Mouse (Mus musculus): ENCODE results near the gene Fam240a. TPM values are rescaled to one million over a fixed set of nuclear protein-coding genes. Genes with fewer than 3 reads are reported as not detected.

Gene Fam240a
- polyA plus RNA-seq, 1 experiment from 2014 or later, result not detected

Small RNAs within 50 kb of the gene (microRNA-seq; reads per million reads assigned to microRNA genes)
- not detected for gene Gm24269

Other genes starting within 250 kb of the Fam240a start
- 0.50 and 0.66 TPM in 2 replicates for gene Myl3, start 175.0 kb downstream of the Fam240a start, polyA plus RNA-seq (2014; fragmentation: Nextera tagmentation; extraction: Ambion mirVana)
- 5.2 and 11.3 TPM in 2 replicates for gene Pth1r, start 169.7 kb downstream of the Fam240a start, polyA plus RNA-seq (2014; fragmentation: Nextera tagmentation; extraction: Ambion mirVana)
- gene Prss42, start 118.7 kb downstream of the Fam240a start, polyA plus RNA-seq (2014; fragmentation: Nextera tagmentation; extraction: Ambion mirVana), result not detected in 2 replicates
- gene Prss44, start 102.9 kb downstream of the Fam240a start, polyA plus RNA-seq (2014; fragmentation: Nextera tagmentation; extraction: Ambion mirVana), result not detected in 2 replicates
- gene Prss43, start 90.2 kb downstream of the Fam240a start, polyA plus RNA-seq (2014; fragmentation: Nextera tagmentation; extraction: Ambion mirVana), result not detected in 2 replicates
- gene Prss45, start 82.3 kb downstream of the Fam240a start, polyA plus RNA-seq (2014; fragmentation: Nextera tagmentation; extraction: Ambion mirVana), result not detected in 2 replicates
- gene Prss46, start 72.4 kb downstream of the Fam240a start, polyA plus RNA-seq (2014; fragmentation: Nextera tagmentation; extraction: Ambion mirVana), result not detected in 2 replicates
- gene Prss50, start 58.9 kb downstream of the Fam240a start, polyA plus RNA-seq (2014; fragmentation: Nextera tagmentation; extraction: Ambion mirVana), result 0.24 and 0.43 TPM in 2 replicates
- 1.5 and 2.6 TPM in 2 replicates for gene Als2cl, start 37.0 kb downstream of the Fam240a start, polyA plus RNA-seq (2014; fragmentation: Nextera tagmentation; extraction: Ambion mirVana)
- gene Tmie, start 36.7 kb downstream of the Fam240a start, polyA plus RNA-seq (2014; fragmentation: Nextera tagmentation; extraction: Ambion mirVana), result 1.3 and 3.1 TPM in 2 replicates
- 0.58 and 0.71 TPM in 2 replicates for gene Tdgf1, start 29.3 kb upstream of the Fam240a start, polyA plus RNA-seq (2014; fragmentation: Nextera tagmentation; extraction: Ambion mirVana)
- 1.3 and 1.5 TPM in 2 replicates for gene Lrrc2, start 34.7 kb upstream of the Fam240a start, polyA plus RNA-seq (2014; fragmentation: Nextera tagmentation; extraction: Ambion mirVana)
- gene Rtp3, start 73.7 kb upstream of the Fam240a start, polyA plus RNA-seq (2014; fragmentation: Nextera tagmentation; extraction: Ambion mirVana), result not detected in 2 replicates
- gene Ltf, start 102.4 kb upstream of the Fam240a start, polyA plus RNA-seq (2014; fragmentation: Nextera tagmentation; extraction: Ambion mirVana), result 0.29 and 0.75 TPM in 2 replicates
- 0.35 and 1.1 TPM in 2 replicates for gene Ccrl2, start 140.7 kb upstream of the Fam240a start, polyA plus RNA-seq (2014; fragmentation: Nextera tagmentation; extraction: Ambion mirVana)
- gene Lrrfip2, start 200.7 kb upstream of the Fam240a start, polyA plus RNA-seq (2014; fragmentation: Nextera tagmentation; extraction: Ambion mirVana), result 42.5 and 51.8 TPM in 2 replicates

Data from neural tube, embryonic 14.5 days (tissue).